Mouse (Mus musculus): ENCODE measurements around the gene Ostm1. TPM values are rescaled to one million over a fixed set of nuclear protein-coding genes. Genes with fewer than 3 reads are reported as not detected.

Gene Ostm1
- 13.0 and 13.5 TPM in 2 replicates for polyA plus RNA-seq (2015; fragmentation: Nextera tagmentation; extraction: Ambion mirVana)

DNA sequence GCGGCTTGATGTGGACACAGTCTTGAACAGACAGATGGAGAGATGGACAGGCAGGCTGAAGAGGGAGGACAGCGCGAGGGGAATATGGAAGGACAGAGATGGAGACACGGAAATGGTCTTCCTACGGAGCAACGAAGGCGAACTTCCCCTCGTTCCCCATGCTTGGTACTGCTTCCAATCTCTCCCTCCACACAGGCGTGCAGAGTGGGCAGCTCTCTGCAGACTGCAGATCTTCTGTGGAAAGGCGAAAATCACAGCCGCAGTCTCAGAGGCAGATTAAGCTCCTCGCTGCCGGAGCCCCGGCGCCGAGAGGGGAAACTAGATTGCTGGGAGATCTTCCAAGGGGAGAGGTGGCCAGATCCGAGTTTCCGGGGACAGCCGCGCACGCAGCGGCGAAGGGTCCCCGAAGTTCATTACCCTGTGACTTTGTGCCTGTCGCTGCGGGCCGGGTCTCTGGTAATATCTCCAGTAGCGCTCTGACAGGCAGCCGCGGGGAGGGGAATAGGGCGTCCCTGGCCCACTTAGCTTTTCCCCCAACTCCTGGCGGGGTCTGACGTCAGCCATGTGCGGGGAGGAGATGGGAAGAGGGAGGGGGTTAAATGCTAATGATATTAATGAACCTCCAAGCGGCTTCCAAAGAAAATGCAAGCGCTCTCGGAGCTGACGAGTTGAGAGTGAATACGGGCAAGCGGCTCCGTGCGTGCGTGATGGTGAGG lies at the start of gene Ostm1, which contains the start of gene Nr2e1:
TSS of gene Ostm1 (plus strand) at position 666 of the 716 bp plus-strand sequence.
TSS of gene Nr2e1 (minus strand) at position 476 of the 716 bp plus-strand sequence.
- Histone ChIP-seq H3K9me3 (ENCODE audit: control insufficient read depth, low read length) (no peaks in the 10 kb centered on the region), H3K9ac (ENCODE audit: low read length) (no peak within 1 kb of the TSS), H3K36me3 (ENCODE audit: control insufficient read depth, insufficient read depth, low read length) (no peaks in the 10 kb centered on the region), H3K4me3 (ENCODE audit: low read depth, low read length) (peak within 1 kb of the TSS; percentile 19), H3K4me2 (replicated peaks; ENCODE audit: low read depth) (peak within 1 kb of the TSS; percentile 27; the same call in 1 of the 2 replicates), H3K27me3 (ENCODE audit: control insufficient read depth, insufficient read depth, low read length) (peaks cover 51% of the 10 kb centered on the region), H3K27ac (replicated peaks) (no peak within 1 kb of the TSS), H3K4me1 (replicated peaks; ENCODE audit: control insufficient read depth, insufficient read depth) (no peaks in the 10 kb centered on the region)
- ATAC-seq (ENCODE audit: low FRiP score, low TSS enrichment), result no peak
- DNase-seq (ENCODE audit: low spot score), result no peak
- WGBS, result 1% methylated on average over 43 of the region's 43 CpGs
- TF ChIP-seq CTCF (IDR thresholded peaks at IDR 0.05; ENCODE audit: low read depth) (no peak), EP300 (optimal IDR thresholded peaks at IDR 0.05) (no peak)

DNA sequence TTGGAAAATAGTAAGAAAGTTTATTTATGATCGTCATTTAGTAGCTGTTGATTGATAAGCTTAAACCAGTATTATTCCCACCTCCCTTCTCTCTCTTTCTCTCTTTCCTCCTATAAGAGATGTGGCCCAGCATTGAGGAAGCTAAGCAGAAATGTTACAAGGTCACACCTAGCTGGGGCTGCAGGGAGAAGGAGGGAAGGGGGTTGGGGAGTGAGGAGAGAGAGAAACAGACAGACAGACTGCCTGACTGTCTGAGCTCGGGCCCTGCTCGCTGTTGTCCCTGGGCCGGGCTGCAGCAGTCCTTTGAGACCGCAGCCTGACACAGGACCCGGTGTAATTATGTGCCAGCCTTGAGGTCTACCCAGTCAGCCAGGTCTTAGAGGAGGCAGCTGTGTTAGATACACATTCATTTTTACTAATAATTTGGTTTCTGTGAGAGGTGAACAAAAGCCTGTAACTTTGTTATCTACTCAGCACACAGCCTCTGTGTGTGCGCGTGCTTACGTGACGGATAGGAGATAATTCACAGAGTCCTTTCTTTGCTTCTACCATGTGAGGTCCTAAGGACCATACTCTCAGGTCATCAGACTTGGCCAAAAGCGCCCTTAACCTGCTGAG lies 49.7 kb upstream of the Ostm1 start:
- DNase-seq (ENCODE audit: low spot score), result no peak
- H3K9ac ChIP-seq (ENCODE audit: low read length), result no peak overlapping the region
- no peak overlapping the region for H3K4me3 ChIP-seq (ENCODE audit: low read depth, low read length)
- TF ChIP-seq CTCF (IDR thresholded peaks at IDR 0.05; ENCODE audit: low read depth), result no peak
- TF ChIP-seq EP300 (optimal IDR thresholded peaks at IDR 0.05), result no peak
- no peak overlapping the region for H3K4me2 ChIP-seq (replicated peaks; ENCODE audit: low read depth)
- H3K36me3 ChIP-seq (ENCODE audit: control insufficient read depth, insufficient read depth, low read length), result peaks cover 15% of the 10 kb centered on the region
- H3K9me3 ChIP-seq (ENCODE audit: control insufficient read depth, low read length), result no peaks in the 10 kb centered on the region
- 87% methylated on average over 11 of the region's 11 CpGs for WGBS
- no peaks in the 10 kb centered on the region for H3K27me3 ChIP-seq (ENCODE audit: control insufficient read depth, insufficient read depth, low read length)
- no peak for ATAC-seq (ENCODE audit: low FRiP score, low TSS enrichment)
- H3K4me1 ChIP-seq (replicated peaks; ENCODE audit: control insufficient read depth, insufficient read depth), result no peaks in the 10 kb centered on the region
- no peak overlapping the region for H3K27ac ChIP-seq (replicated peaks)

DNA sequence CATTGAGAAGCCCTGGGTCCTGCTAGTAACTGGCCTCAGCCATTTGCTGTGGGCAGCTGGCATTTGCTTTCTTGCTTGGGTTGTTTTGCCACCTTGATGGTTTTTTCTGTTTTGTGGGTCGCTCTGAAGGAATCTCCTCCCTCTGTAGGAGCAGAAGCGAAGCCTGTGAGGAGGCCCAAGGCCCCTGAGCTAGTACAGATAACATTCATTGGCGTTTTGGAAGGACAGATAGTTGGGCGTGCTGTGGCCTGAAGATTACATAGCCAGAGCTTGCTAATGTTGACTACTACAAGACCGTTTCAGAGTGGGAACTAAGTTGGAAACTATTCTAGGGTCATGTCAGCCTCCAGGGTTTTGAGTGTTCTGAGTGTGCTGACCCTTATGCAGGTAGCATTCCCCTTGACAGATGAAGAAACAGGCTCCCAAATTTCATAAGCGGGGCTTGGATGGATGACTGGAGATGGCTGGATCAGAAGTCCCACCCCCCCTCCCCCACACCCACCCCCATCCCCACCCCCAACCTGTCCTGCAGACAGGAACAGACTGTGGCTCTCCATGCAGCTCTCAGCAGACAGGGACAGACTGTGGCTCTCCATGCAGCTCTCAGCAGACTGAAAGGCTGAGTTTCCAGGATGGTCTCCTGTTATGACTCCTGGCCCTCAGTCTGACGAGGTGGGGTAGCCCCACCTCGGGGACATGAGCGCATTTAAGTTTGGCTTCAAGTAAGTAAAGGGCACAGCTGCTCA lies 45.9 kb upstream of the Ostm1 start:
- no peak overlapping the region for H3K4me3 ChIP-seq (ENCODE audit: low read depth, low read length)
- no peak for TF ChIP-seq CTCF (IDR thresholded peaks at IDR 0.05; ENCODE audit: low read depth)
- TF ChIP-seq EP300 (optimal IDR thresholded peaks at IDR 0.05), result no peak
- DNase-seq (ENCODE audit: low spot score) (no peak), ATAC-seq (ENCODE audit: low FRiP score, low TSS enrichment) (no peak)
- H3K4me2 ChIP-seq (replicated peaks; ENCODE audit: low read depth), result no peak overlapping the region
- no peak overlapping the region for H3K27ac ChIP-seq (replicated peaks)
- H3K36me3 ChIP-seq (ENCODE audit: control insufficient read depth, insufficient read depth, low read length), result peaks cover 10% of the 10 kb centered on the region
- H3K27me3 ChIP-seq (ENCODE audit: control insufficient read depth, insufficient read depth, low read length), result no peaks in the 10 kb centered on the region
- 73% methylated on average over 9 of the region's 9 CpGs for WGBS
- H3K4me1 ChIP-seq (replicated peaks; ENCODE audit: control insufficient read depth, insufficient read depth), result no peaks in the 10 kb centered on the region
- no peaks in the 10 kb centered on the region for H3K9me3 ChIP-seq (ENCODE audit: control insufficient read depth, low read length)
- H3K9ac ChIP-seq (ENCODE audit: low read length), result no peak overlapping the region

DNA sequence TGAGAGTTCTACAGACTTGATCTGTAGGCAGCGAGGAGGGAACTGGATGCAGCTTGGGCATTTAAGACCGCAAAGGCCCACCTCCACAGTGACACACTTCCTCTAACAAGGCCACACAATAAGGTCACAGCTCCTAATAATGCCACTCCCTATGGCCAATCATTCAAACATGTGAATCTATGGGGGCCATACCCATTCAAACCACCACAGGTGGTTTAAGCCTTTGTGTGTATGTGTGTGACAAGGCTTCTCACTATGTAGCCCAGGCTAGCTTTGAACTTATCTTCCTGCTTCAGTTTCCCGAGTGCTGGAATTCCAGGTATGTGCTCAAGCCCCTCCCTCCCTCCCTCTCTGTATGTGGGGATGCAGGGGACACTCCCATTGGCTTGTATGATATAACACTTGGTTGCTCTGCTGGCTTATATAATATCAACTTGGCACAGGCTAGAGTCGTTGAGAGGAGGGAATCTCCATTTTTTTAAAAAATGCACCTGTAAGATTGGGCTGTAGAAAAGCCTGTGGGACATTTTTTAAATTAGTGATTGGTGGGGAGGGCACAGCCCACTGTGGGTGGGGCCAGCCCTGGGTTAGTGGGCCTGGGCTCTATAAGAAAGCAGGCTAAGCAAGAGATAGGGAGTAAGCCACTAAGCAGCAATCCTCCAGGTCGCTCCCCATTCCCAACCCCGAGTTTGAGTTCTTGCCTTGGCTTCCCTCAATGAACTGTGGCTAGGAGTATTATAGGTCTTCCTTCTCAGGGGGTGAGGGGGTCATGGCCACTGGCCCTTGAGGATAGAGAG lies 37.7 kb upstream of the Ostm1 start:
- Histone ChIP-seq H3K27me3 (ENCODE audit: control insufficient read depth, insufficient read depth, low read length) (no peaks in the 10 kb centered on the region), H3K4me3 (ENCODE audit: low read depth, low read length) (no peak overlapping the region), H3K36me3 (ENCODE audit: control insufficient read depth, insufficient read depth, low read length) (no peaks in the 10 kb centered on the region), H3K9me3 (ENCODE audit: control insufficient read depth, low read length) (no peaks in the 10 kb centered on the region), H3K4me2 (replicated peaks; ENCODE audit: low read depth) (no peak overlapping the region), H3K4me1 (replicated peaks; ENCODE audit: control insufficient read depth, insufficient read depth) (no peaks in the 10 kb centered on the region), H3K9ac (ENCODE audit: low read length) (no peak overlapping the region), H3K27ac (replicated peaks) (no peak overlapping the region)
- WGBS, result 76% methylated on average over 6 of the region's 6 CpGs
- DNase-seq (ENCODE audit: low spot score) (no peak), ATAC-seq (ENCODE audit: low FRiP score, low TSS enrichment) (no peak)
- TF ChIP-seq CTCF (IDR thresholded peaks at IDR 0.05; ENCODE audit: low read depth), result no peak
- TF ChIP-seq EP300 (optimal IDR thresholded peaks at IDR 0.05), result no peak

DNA sequence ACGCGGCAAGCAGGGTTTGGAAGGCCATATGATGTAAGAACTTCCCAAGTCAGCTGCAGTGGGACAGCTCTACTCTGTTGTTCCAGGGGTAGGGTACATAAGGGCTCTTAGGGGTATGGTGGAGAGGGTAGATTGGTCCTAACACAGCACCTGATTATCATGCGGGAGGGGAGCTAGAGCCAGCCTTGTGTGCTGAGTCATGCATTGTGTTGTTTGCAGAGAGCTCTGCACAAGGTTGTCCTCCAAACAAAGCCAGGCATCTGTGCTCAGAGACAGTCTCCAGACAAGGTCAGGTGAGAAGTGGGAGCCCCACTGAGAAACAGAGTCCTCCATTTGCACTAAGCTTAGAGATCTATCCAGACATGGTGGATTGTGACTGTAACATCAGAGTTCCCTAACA lies 37.1 kb upstream of the Ostm1 start:
- DNase-seq (ENCODE audit: low spot score) (no peak), ATAC-seq (ENCODE audit: low FRiP score, low TSS enrichment) (no peak)
- H3K27ac ChIP-seq (replicated peaks), result no peak overlapping the region
- H3K4me2 ChIP-seq (replicated peaks; ENCODE audit: low read depth), result no peak overlapping the region
- H3K27me3 ChIP-seq (ENCODE audit: control insufficient read depth, insufficient read depth, low read length), result no peaks in the 10 kb centered on the region
- H3K9ac ChIP-seq (ENCODE audit: low read length), result no peak overlapping the region
- no peaks in the 10 kb centered on the region for H3K9me3 ChIP-seq (ENCODE audit: control insufficient read depth, low read length)
- H3K36me3 ChIP-seq (ENCODE audit: control insufficient read depth, insufficient read depth, low read length), result no peaks in the 10 kb centered on the region
- TF ChIP-seq EP300 (optimal IDR thresholded peaks at IDR 0.05), result no peak
- no peak for TF ChIP-seq CTCF (IDR thresholded peaks at IDR 0.05; ENCODE audit: low read depth)
- 85% methylated on average over 3 of the region's 3 CpGs for WGBS
- no peak overlapping the region for H3K4me3 ChIP-seq (ENCODE audit: low read depth, low read length)
- no peaks in the 10 kb centered on the region for H3K4me1 ChIP-seq (replicated peaks; ENCODE audit: control insufficient read depth, insufficient read depth)
